Mouse (Mus musculus): ENCODE results near the gene Pitpnc1.

DNA sequence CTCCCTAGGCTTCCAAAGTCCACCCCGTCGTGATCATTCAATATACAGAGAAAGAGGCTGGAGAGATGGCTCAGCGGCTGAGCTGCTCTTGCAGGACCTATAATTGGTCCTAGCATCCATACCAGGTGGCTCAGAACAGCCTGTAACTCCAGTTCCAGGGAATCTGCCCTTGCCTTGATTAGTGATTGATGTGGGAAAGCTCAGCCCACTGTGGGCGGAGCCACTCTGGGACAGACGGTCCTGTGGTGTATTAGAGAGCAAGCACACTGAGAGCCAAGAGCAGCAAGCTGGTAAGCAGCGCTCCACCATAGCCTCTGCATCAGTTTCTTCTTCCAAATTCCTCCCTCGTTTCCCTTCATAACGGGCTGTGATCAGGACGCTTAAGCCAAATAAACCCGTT lies 150.6 kb downstream of the Pitpnc1 start:
- TF ChIP-seq POLR2A (IDR thresholded peaks at IDR 0.05; ENCODE audit: insufficient read length, low read depth) (no peak), TCF12 (IDR thresholded peaks at IDR 0.05; ENCODE audit: insufficient read depth, poor library complexity, severe bottlenecking) (no peak), POLR2AphosphoS2 (IDR thresholded peaks at IDR 0.05; ENCODE audit: insufficient read length, low read depth) (no peak), E2F4 (IDR thresholded peaks at IDR 0.05; ENCODE audit: insufficient read depth) (no peak), MAX (IDR thresholded peaks at IDR 0.05; ENCODE audit: low read depth) (no peak)
